Mouse (Mus musculus) kidney, postnatal 14 days (tissue): ENCODE results near the gene 4921539E11Rik.
A peak's percentile ranks its signal among the peaks of the same experiment; 100 is the strongest.

ENCODE experiments used
- DNase-seq: peaks from one replicate; pipeline ENCODE4 v3.0.0; 2022; ENCODE audit warnings: mixed read lengths

4921539E11Rik gene

DNA sequence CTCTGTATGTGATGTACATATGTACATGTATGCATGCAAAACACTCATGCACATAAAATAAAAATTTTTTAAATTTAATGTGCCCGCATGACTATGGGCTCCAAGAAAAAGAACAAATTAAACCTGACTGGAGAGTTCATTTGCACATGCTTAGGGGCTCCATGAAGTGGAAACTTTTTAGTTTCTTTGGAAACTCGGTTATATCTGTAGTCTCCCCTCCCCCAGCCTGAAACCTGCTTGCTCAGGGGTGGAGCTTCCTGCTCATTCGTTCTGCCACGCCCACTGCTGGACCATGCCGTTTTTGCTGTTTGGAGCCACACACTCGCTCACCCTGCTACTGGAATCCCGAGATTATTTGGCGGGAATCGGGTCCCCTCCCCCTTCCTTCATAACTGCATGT, 67.8 kb downstream of the 4921539E11Rik start:
- DNase-seq: no peak

DNA sequence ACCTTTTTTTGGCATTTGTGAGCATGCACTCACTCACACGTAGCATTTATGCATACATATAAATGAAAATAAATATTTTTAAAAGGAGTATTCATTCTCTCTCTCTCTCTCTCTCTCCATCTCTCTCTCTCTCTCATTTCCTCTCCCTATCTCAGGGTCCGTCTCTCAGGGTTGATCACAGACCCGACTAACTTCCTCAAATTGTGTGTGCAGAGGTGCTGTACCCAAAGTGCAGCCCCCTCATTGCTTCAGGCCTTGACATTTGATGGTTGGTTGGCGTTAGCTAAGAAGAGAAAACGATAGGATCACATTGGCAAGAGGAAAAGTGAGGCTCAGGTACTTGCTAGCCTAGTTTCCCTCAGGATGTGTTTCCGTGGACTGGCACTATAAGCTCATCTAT, 68.9 kb downstream of the 4921539E11Rik start:
- DNase-seq: no peak

DNA sequence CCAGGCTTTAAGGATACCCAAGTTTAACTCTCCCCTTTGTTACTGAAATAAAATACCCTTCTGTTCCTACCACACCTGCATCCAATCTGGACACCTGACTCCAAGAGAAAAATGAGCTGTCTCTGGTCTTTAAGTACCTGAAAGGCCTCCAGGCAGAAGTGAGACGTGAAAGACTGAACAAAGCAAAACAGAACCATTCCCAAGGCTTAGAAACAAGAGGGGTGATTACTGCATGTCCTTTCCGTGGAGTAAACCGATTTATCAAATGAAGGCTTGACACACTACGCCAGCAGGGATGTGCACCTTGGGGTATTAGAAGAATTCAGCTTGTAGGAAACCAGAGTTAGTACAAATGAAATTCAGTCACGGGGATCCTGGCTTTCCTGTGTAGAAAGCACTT, 71.7 kb downstream of the 4921539E11Rik start:
- no peak for DNase-seq

DNA sequence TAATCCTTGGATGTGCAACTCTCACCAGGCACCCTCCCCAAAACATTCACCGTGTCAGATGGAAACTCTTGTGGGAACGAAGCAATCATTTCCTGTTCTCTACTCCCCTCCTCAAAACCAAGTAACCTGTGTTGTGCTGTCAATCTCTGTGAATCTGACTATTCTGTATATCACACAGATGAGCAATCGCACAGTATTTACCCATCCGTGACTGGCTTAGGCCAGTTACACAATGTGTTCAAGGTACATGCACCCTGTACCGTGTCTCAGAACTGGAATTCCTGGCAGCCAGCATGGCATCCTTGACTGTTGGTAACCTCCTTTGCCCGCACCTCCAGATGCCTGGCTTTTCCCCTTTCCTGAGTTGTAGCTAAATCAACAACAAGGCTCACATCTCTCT, 74.6 kb downstream of the 4921539E11Rik start:
- peak; percentile 78 for DNase-seq

DNA sequence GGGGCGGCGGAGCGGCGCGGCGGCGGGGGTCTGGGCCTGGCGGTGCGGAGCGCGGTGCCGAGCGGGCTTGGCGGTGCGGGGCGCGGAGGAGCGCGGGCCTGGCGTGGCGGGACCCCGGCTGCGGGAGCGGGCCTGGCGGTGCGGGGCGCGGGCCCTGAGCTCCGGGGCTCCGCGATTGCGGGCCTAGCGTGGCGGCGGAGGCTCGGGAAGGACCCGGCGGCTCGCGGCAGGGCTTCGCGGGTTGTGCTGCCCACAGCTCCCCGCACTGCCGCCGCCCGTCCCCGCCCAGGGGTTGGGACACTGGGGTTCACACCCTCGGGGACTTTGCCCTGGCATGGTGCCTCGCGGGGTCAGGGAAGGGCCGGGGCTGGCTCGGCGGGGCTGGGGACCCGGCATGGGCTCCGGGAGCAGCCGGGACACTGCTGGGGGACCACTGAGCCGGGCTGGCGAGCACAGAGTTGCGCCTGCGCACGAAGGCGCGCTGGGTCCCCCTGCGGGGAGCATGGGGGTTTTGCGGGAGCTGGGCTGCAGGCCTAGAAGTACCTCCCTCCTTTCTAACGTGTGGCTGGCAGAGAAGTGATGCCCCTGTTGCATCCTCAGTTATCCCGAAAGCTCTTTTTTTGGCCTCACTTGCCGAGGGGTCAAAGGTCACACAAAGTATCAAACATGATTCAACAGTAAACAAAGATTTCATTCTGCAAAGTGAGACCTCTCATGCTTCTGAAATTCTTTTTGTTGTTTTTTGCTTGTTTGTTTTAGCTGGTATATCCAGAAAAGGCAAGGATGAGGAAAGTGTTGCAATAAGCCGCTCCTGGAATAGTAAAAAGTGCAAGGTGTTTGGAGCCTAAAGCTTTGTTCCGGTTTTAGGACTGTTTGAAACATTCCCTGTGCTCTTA, 75.5 kb downstream of the 4921539E11Rik start, which contains the start of gene Slc35d1:
TSS of gene Slc35d1 (minus strand) at position 240 of the 896 bp plus-strand sequence.
- DNase-seq: peak; percentile 90

DNA sequence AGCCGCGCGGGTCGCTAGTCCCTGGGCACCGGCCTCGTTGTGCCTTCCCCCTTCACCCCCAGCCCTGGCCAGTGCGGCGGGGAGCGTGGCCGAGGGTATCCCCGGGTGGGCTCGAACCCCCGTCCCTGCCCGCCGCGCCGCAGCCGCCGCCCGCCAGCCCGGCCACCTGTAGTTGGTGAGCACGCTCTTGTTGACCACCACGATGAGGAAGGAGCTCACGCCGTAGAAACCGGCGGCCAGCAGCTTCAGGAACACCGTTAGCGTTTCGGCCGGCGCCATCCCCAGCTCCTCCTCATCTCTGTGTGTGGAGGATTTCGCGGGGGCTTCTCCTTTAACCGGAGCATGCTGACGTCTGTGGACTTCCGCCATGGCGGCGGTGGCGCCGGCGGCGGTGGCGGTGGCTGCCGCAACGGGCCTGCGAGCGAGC, 76.2 kb downstream of the 4921539E11Rik start:
- DNase-seq: peak; percentile 83

DNA sequence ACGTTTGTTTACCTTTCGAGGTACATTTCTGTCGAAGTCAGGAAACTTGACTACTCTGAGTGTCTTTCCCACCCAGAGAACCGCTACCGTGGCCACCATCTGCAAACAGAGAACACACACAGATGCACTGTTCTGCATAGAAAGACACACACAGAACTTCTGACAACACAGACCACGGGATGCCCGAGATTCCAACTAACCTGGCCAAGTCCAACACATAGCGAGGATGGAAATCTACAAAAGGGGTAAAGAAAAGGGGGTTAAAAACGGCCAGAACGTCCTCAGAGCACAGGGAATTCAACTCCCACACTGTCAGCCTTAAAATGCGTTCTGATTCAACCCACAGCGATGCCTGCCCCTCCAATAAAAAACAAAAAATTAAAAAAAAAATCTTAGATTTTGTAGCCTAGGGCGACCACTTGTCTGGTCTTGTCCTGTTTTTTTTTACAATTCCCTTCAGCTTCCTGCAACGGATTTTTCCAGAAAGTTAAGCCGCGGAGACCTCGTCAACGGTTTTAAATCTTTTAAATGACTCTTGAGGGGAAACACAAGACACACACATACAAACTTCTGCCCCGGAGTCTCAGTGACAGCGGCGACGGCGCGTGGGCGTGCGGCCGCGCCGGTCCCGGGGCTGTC, 76.7 kb downstream of the 4921539E11Rik start:
- peak; percentile 12 for DNase-seq

DNA sequence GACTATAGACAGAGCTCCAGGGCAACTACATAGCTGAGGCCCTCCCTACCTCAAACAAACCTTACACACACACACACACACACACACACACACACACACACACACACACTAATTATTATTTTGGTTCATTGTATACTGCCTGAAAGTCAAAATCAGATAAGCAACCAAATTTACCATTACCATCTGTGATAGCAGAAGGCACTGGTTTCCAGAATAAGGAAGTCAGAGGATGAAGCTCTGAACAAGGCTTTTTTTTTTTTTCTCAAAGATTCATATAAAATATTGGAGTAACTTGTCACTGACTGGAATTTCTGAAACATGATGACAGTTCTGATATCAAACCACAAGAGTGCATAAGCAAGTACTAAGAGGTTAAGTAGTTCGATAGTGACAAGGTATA, 82.1 kb downstream of the 4921539E11Rik start:
- no peak for DNase-seq

DNA sequence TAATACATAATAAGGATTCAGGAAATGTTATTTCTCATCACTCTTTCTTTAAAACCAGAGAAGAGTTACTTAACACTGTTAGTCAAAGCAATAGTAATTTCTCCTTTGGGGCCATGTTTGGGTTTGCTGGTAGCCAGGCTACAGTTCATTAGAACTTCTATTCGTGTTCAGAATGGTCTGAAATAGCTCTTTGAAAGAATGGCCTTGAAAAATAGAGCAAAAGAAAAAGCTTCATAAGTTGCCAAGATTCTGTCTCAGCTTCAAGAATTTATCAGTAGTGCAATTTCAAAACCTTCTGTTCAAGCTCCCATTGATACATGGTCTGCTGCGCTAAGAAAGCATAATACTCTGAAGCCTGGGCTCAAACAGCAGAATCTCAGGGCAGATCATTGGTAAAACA, 87.0 kb downstream of the 4921539E11Rik start:
- DNase-seq: no peak

DNA sequence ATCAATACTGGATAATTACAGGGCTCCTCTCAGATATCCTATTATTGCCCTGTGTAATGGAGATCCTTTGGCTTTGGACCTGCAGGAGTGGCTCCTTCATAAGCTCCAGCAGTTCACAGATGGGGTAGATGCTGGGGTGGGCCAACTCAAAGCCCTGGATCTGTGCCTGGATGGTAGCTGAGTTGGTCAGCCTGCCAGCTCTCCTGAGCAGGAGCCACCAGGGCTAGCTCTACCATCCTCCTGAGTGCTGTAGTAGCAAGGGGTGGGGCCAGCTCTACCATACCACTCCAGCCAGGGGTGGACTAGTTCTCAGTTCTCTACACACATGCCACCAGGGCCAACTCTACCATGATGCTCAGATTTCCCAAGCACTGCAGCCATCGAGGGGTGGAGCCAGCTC, 90.6 kb downstream of the 4921539E11Rik start:
- DNase-seq: no peak

DNA sequence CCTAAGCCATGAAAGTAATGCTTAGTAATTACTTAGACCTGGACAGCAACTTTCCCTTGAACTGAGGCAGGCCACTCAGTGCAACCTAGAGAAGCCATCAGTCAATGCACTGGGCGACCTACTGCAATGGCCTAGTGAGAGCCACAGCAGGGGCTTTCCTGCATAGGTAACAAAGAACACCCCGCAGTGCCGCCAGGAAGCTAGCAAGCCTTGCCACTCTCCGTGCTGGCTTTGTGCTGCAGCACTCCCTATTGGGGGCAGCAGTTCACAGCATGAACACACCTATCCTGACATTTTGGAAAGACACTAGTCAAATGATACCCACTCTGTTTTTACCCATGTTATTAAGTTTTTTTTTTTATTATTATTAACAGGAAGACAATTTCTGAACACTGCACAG, 91.6 kb downstream of the 4921539E11Rik start:
- no peak for DNase-seq

DNA sequence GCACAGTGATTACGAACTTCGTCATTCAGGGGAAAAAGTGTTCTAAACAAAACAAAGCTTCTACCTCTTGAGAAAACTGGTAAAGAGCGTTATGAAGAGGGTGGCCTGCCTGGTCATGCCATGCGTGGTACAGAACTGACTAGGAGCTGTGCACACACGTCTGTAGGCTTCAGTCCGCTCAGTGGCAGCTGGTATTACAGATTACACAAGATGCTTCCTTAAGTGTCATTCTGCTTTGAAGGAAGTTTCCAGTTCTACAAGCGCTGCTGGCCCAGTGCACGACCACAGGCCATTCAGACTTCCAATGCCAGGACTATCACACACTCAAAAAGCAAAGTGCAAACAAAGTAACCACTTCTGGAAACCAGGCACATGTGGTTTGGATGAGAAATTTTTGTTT, 93.3 kb downstream of the 4921539E11Rik start:
- DNase-seq: no peak

DNA sequence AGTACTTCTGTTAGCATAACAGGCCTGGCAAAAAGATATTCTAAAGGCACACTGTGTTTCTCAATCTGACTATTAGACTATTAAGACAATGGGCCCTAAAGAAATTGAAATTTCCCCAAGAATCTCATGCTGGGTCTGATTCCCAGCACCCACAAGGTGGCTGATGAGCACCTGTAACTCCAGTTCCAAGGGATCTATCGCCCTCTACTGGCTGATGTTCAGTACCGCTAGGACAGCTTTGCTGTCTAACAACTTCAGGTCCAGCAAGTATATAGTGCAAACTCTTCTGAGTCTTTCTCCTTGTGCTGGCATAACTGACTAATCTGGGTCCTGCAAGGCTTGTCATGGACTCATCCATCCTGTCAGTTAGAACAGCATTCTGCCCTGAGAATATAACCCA, 98.2 kb downstream of the 4921539E11Rik start:
- no peak for DNase-seq

DNA sequence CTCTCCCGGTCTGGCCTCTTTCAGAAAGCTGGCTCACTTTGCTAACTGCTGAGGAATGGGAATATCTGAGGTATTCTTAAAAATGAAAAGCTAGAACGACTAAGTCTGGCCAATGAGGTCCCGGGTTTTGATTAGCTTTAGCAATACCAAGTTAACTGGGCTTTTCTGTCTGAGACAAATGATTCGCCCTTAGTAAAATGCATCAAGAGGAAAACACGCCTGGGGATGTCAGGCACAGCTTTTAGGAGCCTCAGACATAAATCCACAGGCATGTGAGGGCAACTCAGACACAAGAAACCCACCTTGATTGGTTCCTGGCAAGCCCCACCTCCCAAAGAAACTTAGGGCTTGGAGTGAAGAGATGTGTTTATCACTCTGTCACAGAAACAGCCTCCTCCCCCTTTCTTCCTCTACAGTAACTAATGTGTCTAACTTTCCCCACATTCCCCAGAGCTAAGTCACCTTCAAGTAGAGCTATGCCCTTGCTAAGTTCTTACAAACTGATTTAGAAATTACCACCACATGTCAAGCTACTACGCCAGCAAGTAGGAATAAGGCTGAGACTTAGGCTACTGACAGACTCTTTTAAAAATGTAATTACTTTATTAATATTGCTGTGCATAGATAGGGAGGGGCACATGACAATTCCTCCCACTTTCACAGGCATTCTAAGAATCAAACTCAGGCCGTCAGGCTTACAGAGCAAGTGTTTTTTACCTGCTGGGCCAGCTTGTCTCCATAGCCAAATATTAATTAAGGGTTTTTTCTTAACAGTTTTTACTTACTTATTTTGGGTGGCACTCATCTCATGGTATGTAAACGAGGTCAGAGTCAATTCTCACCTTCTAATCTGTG, 101.7 kb downstream of the 4921539E11Rik start:
- no peak for DNase-seq
